Comparison of ENCODE assay signal across 10 mouse cellular contexts in the genomic region with DNA sequence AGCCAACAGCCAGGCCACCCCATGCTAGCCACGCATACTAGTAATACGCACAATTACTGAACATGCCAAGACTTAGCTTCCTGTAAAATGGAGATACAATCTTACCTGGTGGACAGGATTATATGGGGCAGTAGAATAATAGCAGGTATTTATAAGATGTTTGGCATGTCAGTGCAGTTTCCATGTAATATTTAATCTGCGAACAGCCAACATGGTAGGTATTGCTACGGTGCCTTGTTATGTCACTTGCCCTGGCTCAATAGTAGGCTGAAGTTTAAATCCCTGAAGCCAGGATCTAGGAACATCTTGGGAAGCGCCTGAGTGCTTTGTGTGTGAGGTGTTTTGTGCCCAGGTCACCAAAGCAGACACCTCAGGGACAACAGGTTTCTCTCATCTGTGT.
"Had no signal": no experiment of that assay in that cellular context is flagged by ENCODE, and none has a peak within 500 bp of the region (broad histone marks: within the 10 kb centered on the region; RNA-seq: fewer than 3 reads in every experiment).

No protein-coding gene starts in this region.

- DNase-seq: left cerebral cortex, postnatal 4 days; liver; liver, embryonic 13.5 days; liver, postnatal 0 days; lung, adult 2 months; lung, embryonic 14.5 days; lung, postnatal 10 days; lung, postnatal 14 days; lung, postnatal 4 days; midbrain, embryonic 14.5 days had no signal
